Mouse (Mus musculus): ENCODE measurements around the gene Lef1.

Lef1 gene

DNA sequence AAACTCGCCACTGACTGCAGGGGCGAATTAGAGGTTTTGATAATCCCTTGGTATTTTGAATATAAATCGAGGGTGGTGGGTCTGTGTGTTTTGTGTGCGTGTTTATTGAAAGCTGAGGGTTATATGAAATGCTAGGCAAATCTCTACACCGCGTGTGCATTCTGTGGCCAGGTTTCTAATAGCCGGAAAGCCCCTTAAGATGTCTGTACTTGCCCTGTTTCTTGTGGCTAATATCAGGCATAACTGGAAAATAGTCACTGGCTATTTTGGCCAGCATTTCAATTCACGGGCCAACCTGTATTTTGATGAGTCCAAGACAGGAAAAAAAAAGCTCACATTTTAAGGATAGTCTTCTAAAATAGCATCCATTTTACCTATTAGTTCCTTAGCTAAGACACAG is 28.5 kb downstream of the Lef1 start:
- in situ Hi-C loops (cut with MboI, MseI) = no loop called here

DNA sequence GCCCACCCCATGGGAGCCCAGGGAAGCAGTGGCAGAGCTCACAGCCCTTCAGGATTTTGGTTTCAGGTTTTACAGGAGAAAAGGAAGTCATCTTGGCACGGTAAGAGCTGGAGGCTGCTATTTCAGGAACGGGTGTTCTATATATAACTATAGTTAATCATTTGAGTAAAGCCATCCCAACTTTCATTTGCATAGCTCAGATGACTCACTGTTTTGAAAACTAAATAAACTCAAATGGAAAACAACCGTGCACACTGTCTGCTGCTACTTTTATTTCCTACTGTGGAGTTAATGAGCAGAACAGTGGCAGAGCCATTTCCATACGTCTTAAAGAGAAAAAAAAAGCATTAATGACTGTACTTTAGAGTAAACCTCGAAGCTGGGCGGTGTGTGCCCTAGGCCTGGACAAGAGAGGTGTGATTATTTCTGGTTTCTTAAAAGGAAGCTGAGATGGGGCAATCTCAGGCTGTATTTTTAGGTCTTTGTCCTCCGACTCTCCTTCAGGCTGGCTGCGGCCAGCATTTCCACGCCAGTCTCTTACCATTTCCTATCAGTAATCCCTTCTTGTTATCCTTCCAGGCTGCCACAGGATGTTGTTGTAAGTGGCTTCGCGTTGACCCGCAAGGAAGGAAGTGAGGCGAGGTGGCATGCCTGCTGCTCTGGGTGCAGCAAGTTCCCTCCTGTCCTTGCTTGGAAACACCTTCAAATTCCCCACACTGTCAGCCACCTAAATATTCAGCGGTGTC is 29.2 kb downstream of the Lef1 start:
- in situ Hi-C loops (cut with MboI, MseI) = no loop called here

DNA sequence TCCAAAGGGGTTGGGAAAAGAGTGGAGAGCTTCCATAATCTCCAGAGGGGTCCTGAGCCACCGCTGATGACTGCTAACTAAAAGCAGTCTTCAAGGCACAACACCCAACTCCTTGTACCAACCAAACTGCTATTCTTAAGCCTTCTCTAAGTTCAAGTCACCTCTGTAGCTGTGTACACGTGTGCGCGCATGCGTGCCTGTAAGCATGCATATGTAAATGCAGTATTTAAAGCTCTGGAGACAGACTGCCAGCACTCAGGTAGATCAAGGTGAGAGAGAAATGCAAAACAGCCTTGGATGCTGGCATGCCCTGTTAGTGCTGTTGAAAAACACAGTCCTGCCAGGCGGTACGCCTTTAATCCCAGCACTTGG is 29.8 kb downstream of the Lef1 start:
- in situ Hi-C loops (cut with MboI, MseI) = no loop called here

DNA sequence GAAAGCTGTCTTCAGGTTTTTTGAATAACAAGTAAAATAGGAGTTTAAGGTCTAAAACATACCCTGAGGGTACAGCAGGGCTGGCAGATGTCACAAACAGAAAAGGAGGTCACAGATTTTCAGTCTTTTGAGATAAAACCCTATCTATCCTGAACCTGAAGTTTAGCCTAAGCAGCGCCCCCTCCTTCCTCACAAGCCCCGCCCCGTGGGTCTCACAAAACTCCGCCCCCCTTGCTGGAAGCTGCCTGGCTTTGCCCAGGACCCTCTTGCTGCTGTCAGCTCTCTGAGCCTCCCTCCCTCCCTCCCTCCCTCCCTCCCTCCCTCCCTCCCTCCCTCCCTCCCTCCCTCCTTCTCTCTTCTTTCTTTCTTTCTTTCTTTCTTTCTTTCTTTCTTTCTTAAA is 31.3 kb downstream of the Lef1 start:
- in situ Hi-C loops (cut with MboI, MseI) = no loop called here

DNA sequence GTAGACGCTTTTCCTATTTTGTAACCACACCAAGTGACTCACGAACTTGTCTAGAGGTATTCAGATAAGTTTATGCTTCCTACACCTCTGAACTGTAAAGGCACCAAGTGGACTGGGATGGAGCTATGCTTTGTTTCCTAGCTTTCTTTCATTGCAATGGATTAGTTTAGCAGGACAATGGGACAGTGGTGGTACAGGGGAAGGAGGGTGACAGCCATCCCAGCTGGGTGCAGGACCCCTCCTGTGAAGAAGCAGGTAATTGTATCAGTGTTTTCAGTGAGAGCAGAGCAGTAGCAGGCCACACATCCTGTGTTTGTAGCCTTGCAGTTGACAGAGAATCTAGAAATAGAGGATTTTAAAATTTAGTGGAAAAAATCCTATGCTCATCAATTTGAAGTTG is 34.0 kb downstream of the Lef1 start:
- in situ Hi-C loops (cut with MboI, MseI) = no loop called here

DNA sequence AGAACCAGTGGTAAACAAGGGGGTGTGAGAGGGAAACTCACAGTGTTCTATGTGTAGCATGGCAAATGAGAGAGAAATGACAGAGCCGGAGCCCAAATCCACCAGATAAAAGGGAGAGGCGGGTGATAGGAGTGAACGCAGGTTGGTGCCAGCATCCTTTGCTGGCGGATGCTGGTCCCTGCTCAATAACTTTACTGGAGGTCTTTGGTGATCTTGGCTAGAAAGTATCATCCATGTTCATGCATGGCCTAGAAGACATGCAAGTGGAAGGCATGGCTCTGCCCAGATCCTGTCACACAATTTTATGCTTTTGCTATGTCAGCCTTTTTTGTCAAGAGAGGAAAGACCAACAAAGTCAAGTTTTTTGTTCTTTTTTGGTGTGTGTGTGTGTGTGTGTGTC is 42.6 kb downstream of the Lef1 start:
- in situ Hi-C loops (cut with MboI, MseI) = no loop called here

DNA sequence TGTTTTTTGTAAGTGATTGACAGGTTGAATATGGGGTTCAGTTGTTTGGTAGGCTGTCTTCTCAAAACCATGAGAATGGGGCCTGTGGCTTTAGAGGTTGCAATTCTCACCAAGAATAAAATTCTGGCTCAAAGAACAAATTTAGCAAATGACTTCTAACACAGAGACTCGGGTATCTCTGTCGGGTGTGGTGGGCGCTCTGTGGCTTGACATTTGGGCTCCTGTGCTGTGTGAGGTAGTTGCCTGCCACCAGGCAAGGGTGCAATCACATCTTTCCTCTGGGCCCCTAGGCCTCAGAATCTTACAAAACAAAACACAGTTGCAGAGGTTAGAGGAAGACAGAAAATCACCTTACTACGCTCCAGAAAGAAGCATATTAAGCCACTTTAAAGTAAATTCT is 43.6 kb downstream of the Lef1 start:
- in situ Hi-C loops (cut with MboI, MseI) = no loop called here

DNA sequence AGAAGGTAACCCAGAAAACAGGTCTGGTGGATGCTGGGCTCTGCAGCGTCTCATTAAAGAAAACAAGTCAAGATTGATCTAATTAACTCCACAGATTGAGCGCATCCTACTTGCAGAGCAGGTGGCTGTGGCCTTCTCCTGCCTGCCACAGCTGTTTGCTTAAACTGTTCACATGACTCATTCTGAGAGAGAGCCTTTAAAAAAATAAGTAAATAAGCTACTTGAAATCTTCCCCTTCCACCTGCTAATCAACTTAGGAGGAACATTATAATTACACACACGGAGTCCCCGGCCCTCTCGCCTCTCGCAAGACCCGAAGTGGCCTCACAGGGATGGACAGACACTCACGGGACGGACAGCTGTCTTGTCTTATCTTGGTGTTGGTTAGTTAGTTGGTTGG is 44.3 kb downstream of the Lef1 start:
- in situ Hi-C loops (cut with MboI, MseI) = no loop called here

DNA sequence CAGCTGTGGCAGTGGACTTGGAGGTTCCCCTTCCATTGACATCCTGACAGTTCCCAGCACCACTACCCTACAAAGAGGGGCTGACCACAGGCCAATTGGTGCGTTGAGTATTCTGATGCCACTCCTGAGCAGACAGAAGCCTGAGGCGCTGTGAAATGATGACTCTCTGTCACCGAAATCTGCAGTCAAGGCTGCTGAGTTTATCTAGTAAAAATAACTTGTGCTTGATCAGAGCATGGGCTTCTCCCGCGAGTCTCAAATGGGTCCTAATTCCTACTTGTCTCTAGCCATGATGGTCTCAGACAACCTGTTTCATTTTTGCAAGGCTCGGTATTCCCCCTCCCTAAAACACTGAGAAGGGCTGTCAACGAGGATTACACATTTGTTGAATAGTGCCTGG is 44.8 kb downstream of the Lef1 start:
- in situ Hi-C loops (cut with MboI, MseI) = loop anchor here (5.0 kb wide), 1 partner anchor 38 kb away; no protein-coding TSS in a partner anchor

DNA sequence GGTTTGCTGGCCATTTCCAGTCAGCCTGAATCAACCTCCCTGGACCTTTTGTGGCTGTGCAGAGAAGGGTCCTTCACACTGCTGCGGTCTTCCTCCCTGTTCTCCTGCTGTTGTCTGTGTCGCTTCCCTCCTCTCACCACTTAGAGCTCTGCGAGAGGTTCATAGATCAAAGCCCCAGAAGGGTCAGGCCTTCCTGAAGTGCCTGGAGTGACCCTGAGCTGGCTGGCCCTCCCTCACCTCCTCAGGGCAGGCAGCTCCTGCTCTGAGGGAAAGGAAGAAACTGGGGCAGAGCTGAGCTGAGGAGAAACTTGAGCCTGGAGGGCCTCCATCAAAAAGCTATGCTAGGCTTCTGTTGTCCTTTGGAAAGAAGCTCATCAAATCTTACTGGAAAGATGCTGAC is 45.4 kb downstream of the Lef1 start:
- in situ Hi-C loops (cut with MboI, MseI) = loop anchor here (5.0 kb wide), 1 partner anchor 38 kb away; no protein-coding TSS in a partner anchor

DNA sequence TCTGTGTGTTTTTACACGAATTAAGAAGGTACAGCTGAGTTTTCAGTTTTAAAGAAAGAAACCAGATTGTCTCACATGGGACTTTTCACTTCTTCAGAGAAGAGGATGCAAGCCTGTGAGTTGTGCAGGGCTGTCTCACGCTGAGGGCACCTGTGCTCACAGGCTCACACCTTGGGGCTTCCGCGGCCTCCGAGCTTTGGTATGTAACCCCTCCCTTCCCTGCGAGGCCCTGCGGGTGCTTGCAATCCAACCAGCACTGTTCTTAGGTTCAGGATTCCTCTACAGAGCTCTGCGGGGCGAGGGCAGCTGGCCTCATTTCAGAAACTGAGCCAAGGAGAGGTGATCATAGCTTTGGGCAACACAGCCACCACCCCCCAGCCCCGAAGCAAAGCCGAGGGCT is 46.1 kb downstream of the Lef1 start:
- in situ Hi-C loops (cut with MboI, MseI) = loop anchor here (5.0 kb wide), 1 partner anchor 39 kb away; no protein-coding TSS in a partner anchor

DNA sequence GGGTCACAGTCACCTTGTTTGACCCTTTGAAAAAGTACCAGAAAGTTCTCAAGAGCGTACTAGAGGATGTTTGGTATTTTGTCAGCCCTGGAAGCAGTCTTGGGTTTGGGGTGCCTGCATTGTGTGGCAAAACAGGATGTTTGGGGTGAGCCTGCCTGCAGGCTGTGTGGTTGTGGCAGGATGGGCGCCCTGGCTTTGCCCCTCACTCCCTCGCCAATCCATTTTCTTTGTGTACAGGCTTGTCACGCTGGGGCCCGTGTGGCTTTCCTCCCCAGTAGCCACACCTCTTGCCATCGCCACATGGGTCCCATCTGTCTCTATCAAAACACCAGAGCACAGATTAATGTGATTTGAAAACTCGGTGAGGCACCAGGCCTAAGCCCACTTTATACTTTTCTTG is 47.2 kb downstream of the Lef1 start:
- in situ Hi-C loops (cut with MboI, MseI) = loop anchor here (5.0 kb wide), 1 partner anchor 40 kb away; no protein-coding TSS in a partner anchor

DNA sequence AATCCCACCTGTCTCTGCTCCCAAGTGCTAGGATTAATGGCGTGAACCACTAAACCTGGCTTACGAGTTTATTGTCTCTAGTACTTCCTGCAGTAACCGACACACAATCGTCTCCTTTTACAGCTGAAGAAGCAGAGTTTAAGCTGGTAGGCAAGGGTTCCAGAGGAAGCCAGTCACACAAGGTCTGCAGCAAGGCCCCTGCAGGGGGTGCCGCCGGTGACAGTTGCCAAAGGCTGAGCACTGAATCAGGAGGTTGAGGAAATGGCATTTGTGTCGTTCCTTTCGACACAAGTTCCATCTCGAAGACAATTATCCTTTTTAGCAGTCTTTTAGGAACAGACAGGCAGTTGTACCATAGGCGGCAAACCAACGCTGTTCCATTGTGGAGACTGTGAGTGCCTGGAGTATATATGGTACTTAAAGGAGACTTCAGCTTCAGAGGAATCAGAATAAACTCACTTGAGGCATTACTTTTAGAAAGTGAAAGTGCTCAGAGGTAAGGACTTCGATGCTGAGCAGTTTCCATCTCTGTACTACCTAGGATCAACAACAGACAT is 49.0 kb downstream of the Lef1 start:
- in situ Hi-C loops (cut with MboI, MseI) = loop anchor here (5.0 kb wide), 1 partner anchor 42 kb away; no protein-coding TSS in a partner anchor

DNA sequence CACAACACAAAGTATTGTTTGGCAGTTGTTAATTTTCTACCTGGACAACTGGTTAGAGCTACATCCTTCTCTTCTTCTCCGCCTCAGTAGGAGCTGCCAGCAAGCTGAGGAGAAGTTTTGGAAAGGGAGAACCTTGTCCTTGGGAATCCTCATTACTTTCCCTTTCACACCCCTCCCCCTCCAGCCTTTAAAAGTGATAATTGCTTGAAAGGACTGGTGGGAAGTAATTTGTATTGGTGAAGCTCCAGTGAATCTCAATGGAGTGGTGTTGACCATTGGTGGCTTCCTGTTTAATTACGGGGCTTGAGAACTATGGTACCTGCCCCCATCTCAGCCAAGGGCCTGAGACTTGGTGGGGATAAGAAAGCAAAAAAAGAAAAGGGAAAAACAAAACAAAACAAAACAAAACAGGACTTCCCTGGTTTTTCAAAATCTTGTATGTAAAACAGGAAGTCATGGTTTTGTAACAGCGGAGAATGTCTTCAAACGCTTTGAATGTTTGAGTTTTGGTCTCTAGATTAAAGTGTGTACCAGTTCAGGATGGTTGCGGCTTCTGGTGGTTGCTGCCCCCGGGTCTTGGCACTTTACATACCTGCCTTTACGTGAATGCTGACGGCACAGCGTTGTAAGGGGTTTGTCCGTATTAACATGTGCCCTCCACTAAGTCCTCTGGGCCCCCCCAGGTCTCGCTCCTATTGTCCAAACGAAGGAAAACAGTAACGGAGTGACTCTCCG is 49.8 kb downstream of the Lef1 start:
- in situ Hi-C loops (cut with MboI, MseI) = loop anchor here (5.0 kb wide), 1 partner anchor 43 kb away; no protein-coding TSS in a partner anchor

DNA sequence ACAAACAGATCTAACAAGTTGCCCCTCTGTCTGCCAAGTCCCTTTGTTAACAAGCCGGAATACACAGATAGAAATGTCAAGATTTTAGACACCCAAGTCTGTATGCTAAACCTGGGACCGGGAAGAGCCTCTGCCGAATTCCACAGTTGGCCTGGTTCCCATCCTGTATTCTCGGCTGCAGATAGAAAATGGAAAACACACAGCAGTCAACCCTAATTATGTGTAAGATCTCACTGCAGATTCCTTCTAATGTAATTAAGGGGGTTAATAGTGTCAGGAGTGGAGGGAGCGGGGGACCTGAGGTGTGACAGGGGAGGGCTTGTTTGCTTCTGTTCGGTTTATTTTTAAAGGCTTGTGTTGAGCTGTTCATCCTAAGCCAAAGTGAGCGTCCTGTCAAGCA is 50.6 kb downstream of the Lef1 start:
- in situ Hi-C loops (cut with MboI, MseI) = no loop called here

DNA sequence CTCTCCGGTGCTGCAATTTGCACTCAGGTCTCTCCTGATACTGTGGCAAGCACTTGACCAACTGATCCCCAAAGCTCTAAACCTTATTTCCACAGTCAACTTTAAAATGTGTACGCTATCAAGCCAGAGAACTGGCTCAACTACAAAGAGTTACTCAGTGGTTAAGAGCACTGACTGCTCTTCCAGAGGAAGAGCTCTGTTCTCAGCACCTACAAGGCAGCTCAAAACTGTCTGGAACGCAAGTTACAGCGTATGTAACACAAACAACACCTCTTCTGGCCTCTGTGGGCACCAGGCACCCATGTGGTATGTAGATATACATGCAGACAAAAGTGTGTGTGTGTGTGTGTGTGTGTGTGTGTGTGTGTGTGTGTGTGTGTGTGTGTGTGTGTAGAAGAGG is 57.5 kb downstream of the Lef1 start:
- in situ Hi-C loops (cut with MboI, MseI) = no loop called here

DNA sequence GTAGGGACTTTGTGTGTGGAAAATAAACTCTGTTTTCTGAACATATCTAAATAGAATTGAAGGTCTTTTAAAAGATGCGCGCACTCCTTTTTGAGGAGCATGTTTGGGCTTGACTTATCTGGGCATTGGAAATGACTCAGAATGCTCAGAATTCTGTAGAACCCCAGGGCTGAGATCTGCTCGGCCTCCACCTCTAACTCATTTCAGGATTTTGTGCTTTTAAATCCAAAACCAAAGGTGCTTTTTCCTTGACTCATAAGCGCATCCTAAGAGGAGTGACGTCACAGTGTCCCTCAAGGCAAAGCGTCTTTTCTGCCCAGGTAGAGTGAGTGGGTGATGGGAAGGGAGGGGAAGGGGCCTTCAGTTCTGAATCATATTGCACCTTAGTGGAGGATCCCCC is 58.9 kb downstream of the Lef1 start:
- in situ Hi-C loops (cut with MboI, MseI) = no loop called here

DNA sequence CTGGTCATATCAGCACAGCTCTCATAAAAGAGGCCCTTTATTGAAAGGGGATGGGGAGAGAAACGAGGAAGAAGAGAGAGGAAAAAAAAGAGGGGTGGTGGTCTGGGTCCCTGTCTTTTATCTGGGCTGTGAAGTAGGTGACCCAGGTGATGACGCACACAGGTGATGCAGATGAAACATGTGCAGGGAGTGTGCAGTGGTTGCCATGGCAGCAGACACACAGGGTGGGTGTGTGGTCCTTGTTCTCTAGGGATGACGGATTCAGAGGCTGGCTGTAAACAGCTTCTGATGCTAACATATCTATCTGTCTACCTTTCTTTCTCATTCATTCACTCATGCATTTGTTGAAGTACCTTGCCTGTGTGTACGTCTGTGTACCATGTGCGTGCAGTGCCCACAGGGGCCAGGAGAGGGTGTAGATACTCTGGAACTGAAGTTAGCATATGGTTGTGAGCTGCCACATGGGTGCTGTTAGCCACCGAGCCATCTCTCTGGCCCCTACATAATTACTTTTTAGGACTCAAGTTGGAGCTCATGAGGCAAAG is 59.9 kb downstream of the Lef1 start:
- in situ Hi-C loops (cut with MboI, MseI) = no loop called here

DNA sequence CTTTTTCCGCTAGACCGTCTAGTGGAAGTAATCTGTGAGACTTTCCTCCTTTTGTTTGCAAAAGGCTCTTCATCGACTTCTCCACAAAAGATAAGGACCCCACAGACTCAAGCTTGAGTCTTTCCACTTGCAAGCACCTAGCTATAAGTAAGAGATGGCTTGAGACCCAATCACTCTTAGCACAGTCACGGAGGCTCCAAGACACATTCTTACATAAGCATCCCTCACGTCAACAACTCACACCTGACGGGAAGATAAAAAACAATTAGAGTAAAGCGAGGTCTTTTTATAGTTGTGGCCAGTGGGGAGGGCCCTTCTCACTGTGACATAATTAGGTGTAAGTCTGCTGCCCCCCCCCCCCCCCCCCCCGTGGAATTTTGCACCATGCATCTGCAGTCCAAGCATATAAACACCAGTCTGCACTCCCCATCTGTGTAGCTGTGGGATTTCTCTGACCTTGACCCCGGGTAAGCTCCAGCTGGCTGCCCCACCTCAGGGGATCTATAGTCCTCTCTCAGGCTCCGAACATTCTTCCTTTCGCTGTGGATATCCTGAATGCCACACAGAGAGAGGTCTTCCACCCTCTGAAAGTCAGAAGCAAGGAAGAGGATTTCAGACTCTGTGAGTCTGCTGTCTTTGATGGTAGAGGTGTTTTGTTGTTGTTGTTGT is 61.2 kb downstream of the Lef1 start:
- in situ Hi-C loops (cut with MboI, MseI) = no loop called here

DNA sequence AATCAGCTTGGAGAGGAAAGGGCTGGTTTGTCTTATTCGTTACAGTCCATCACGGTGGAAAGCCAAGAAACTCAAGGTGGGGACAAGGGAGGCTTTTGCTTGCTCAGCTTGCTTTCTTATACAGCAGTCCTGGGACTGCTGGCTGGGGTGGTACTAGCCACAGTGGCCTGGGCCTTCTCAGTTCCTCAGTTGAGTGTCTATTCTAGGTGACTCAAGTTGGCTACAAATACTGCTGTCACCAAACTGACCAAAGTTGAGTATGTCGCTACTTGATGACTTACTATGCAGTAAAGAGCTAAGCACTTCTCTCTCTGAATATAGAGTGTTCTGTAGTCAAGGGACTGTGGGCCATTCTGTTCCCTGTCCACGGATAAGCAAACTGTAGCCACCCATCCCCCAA is 62.0 kb downstream of the Lef1 start:
- in situ Hi-C loops (cut with MboI, MseI) = no loop called here

DNA sequence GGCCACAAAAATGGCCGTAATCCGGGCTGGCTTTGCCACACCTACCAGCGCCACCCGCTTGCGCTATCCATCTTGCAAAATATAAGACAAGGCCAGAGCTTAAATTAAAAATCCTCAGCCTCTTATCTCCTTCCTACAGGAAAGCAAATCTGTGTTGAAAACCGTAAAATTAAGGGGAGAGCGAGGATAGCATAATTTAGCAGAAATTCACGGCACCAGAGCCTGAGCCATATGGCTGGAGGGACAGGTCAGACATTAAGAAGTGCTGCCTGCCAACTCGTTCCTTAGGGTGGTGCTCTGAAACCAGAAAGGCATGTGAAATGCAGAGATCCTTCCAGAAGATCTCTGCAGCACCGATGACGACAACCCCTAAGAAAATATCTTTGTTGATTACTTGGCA is 70.7 kb downstream of the Lef1 start:
- in situ Hi-C loops (cut with MboI, MseI) = no loop called here

DNA sequence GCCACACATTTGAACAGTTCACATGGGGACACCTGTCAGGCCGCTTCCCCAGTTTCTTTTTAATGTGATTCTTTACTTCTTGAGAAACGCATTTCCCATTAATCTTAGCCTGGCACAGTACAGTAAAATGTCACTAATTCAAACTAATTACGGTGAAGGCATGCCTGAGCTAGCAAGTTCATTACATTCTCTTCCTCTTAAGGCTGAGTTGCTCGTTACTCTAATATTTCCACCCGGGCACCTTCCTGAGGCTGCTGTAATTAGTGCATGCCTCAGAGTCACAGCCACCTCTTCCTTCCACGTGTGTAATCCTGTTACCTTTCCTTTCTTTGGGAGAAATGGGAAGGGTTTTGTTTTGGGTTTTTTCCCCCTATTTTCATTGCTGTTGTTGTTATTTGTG is 71.9 kb downstream of the Lef1 start:
- in situ Hi-C loops (cut with MboI, MseI) = no loop called here
